Mouse (Mus musculus): ENCODE measurements at regions not wholly inside any gene's neighbourhood (a gene's known extent, or its start where the extent isn't known, plus 50 kb on each side); places are given as distances from the start of the nearest gene placed in this dataset.

- TF ChIP-seq POLR2A (IDR thresholded peaks at IDR 0.05; ENCODE audit: borderline replicate concordance, extremely low read depth, insufficient read depth, insufficient read length, poor library complexity, severe bottlenecking) (no peak), CTCF (IDR thresholded peaks at IDR 0.05; ENCODE audit: borderline replicate concordance, extremely low read depth, insufficient read depth, insufficient read length) (no peak)
Observed at GRCm38 (mm10) chr4:51748404-51749064, 532.1 kb downstream of the Cylc2 start.

Measured in brain, embryonic 14.5 days (tissue).